14 mouse cellular contexts compared by ENCODE assay signal in genomic region chr7:135389039-135389438, GRCm38 (mm10). TPM values are rescaled to one million over a fixed set of nuclear protein-coding genes. Genes with fewer than 3 reads are reported as not detected.
DNase-seq lines count a peak whose midpoint lies in the region; ATAC-seq and TF ChIP-seq lines count a peak whose summit lies in the region.
"Had no signal": no experiment of that assay in that cellular context is flagged by ENCODE, and none has a peak within 500 bp of the region (broad histone marks: within the 10 kb centered on the region; RNA-seq: fewer than 3 reads in every experiment).

No protein-coding gene starts in this region.

- no peaks in the 10 kb centered on the region for H3K4me1 ChIP-seq in hindbrain, postnatal 0 days (ENCODE audit: insufficient read depth, low read length)
- H3K4me1 ChIP-seq in hindbrain, embryonic 13.5 days (replicated peaks) = peaks cover 5% of the 10 kb centered on the region
- no peaks in the 10 kb centered on the region for H3K4me1 ChIP-seq in midbrain, postnatal 0 days (ENCODE audit: insufficient read depth, low read length)
- 0 out of 2 replicates have a peak, but pooled peaks cover 4% of the 10 kb centered on the region for H3K4me1 ChIP-seq in midbrain, embryonic 14.5 days (ENCODE audit: control insufficient read depth, insufficient read depth, low read length)
- no peaks in the 10 kb centered on the region for H3K4me1 ChIP-seq in stomach, postnatal 0 days (replicated peaks; ENCODE audit: control insufficient read depth, insufficient read depth)
- H3K4me1 ChIP-seq: embryonic facial prominence, embryonic 13.5 days; liver, embryonic 13.5 days; stomach, embryonic 15.5 days had no signal

- H3K36me3 ChIP-seq in hindbrain, postnatal 0 days (ENCODE audit: insufficient read depth, low read length) = no peaks in the 10 kb centered on the region
- no peaks in the 10 kb centered on the region for H3K36me3 ChIP-seq in hindbrain, embryonic 13.5 days
- H3K36me3 ChIP-seq in midbrain, postnatal 0 days (ENCODE audit: insufficient read depth, low read length) = no peaks in the 10 kb centered on the region
- no peaks in the 10 kb centered on the region for H3K36me3 ChIP-seq in midbrain, embryonic 14.5 days (ENCODE audit: control insufficient read depth, insufficient read depth, low read length)
- H3K36me3 ChIP-seq in stomach, postnatal 0 days (ENCODE audit: control insufficient read depth, insufficient read depth, low read length) = no peaks in the 10 kb centered on the region
- H3K36me3 ChIP-seq: embryonic facial prominence, embryonic 13.5 days; liver, embryonic 13.5 days; stomach, embryonic 15.5 days had no signal

- no peak overlapping the region for H3K4me3 ChIP-seq in hindbrain, postnatal 0 days (ENCODE audit: low read length)
- H3K4me3 ChIP-seq in hindbrain, embryonic 13.5 days = no peak overlapping the region
- no peak overlapping the region for H3K4me3 ChIP-seq in midbrain, postnatal 0 days (ENCODE audit: low read depth, low read length)
- no peak overlapping the region for H3K4me3 ChIP-seq in midbrain, embryonic 14.5 days (replicated peaks; ENCODE audit: low read depth, low read length)
- H3K4me3 ChIP-seq in stomach, postnatal 0 days (ENCODE audit: low read depth, low read length) = no peak overlapping the region
- H3K4me3 ChIP-seq: embryonic facial prominence, embryonic 13.5 days; liver, embryonic 13.5 days; stomach, embryonic 15.5 days had no signal

- H3K9me3 ChIP-seq in hindbrain, postnatal 0 days (ENCODE audit: low read length) = no peaks in the 10 kb centered on the region
- H3K9me3 ChIP-seq in hindbrain, embryonic 13.5 days = peaks cover 8% of the 10 kb centered on the region
- H3K9me3 ChIP-seq in midbrain, postnatal 0 days (ENCODE audit: low read length) = no peaks in the 10 kb centered on the region
- H3K9me3 ChIP-seq in midbrain, embryonic 14.5 days (ENCODE audit: control insufficient read depth, low read length) = no peaks in the 10 kb centered on the region
- no peaks in the 10 kb centered on the region for H3K9me3 ChIP-seq in stomach, postnatal 0 days (ENCODE audit: control insufficient read depth, low read length)
- H3K9me3 ChIP-seq: liver, embryonic 13.5 days; stomach, embryonic 15.5 days had no signal

- no peak overlapping the region for H3K4me2 ChIP-seq in hindbrain, postnatal 0 days (ENCODE audit: low read depth, low read length)
- no peak overlapping the region for H3K4me2 ChIP-seq in hindbrain, embryonic 13.5 days
- no peak overlapping the region for H3K4me2 ChIP-seq in midbrain, postnatal 0 days (ENCODE audit: low read depth, low read length, poor library complexity, severe bottlenecking)
- H3K4me2 ChIP-seq in midbrain, embryonic 14.5 days (ENCODE audit: low read length) = no peak overlapping the region
- no peak overlapping the region for H3K4me2 ChIP-seq in stomach, postnatal 0 days (replicated peaks; ENCODE audit: low read depth)
- H3K4me2 ChIP-seq: embryonic facial prominence, embryonic 13.5 days; liver, embryonic 13.5 days; stomach, embryonic 15.5 days had no signal

- H3K27me3 ChIP-seq in hindbrain, postnatal 0 days (ENCODE audit: insufficient read depth, low read length) = no peaks in the 10 kb centered on the region
- H3K27me3 ChIP-seq in hindbrain, embryonic 13.5 days = peaks cover 8% of the 10 kb centered on the region
- H3K27me3 ChIP-seq in midbrain, postnatal 0 days (ENCODE audit: insufficient read depth, low read length) = peaks cover 5% of the 10 kb centered on the region; the same call in 1 of the 2 replicates
- H3K27me3 ChIP-seq in midbrain, embryonic 14.5 days (ENCODE audit: control insufficient read depth, insufficient read depth, low read length) = no peaks in the 10 kb centered on the region
- H3K27me3 ChIP-seq in stomach, postnatal 0 days (ENCODE audit: control insufficient read depth, insufficient read depth, low read length) = no peaks in the 10 kb centered on the region
- H3K27me3 ChIP-seq: stomach, embryonic 15.5 days had no signal

- TF ChIP-seq EP300 in stomach, postnatal 0 days (optimal IDR thresholded peaks at IDR 0.05) = no peak

- no peak for ATAC-seq in hindbrain, postnatal 0 days
- ATAC-seq in hindbrain, embryonic 13.5 days (ENCODE audit: low FRiP score) = no peak
- ATAC-seq in midbrain, postnatal 0 days (ENCODE audit: low FRiP score) = no peak
- ATAC-seq in midbrain, embryonic 14.5 days (ENCODE audit: low FRiP score, low TSS enrichment) = no peak
- no peak for ATAC-seq in stomach, postnatal 0 days (ENCODE audit: low FRiP score, low TSS enrichment)

- H3K27ac ChIP-seq in hindbrain, postnatal 0 days = no peak overlapping the region
- no peak overlapping the region for H3K27ac ChIP-seq in hindbrain, embryonic 13.5 days
- no peak overlapping the region for H3K27ac ChIP-seq in midbrain, postnatal 0 days (ENCODE audit: low read depth, low read length)
- H3K27ac ChIP-seq in midbrain, embryonic 14.5 days (replicated peaks; ENCODE audit: low read depth, low read length) = no peak overlapping the region
- H3K27ac ChIP-seq in stomach, postnatal 0 days (replicated peaks) = no peak overlapping the region
- H3K27ac ChIP-seq: embryonic facial prominence, embryonic 13.5 days; liver, embryonic 13.5 days; stomach, embryonic 15.5 days had no signal

- no peak overlapping the region for H3K9ac ChIP-seq in hindbrain, postnatal 0 days (replicated peaks; ENCODE audit: low read length)
- H3K9ac ChIP-seq in hindbrain, embryonic 13.5 days = no peak overlapping the region
- H3K9ac ChIP-seq in midbrain, postnatal 0 days (replicated peaks; ENCODE audit: low read length, poor library complexity, severe bottlenecking) = no peak overlapping the region
- H3K9ac ChIP-seq in midbrain, embryonic 14.5 days (replicated peaks; ENCODE audit: low read length) = no peak overlapping the region
- no peak overlapping the region for H3K9ac ChIP-seq in stomach, postnatal 0 days (ENCODE audit: low read length)
- H3K9ac ChIP-seq: embryonic facial prominence, embryonic 13.5 days; liver, embryonic 13.5 days; stomach, embryonic 15.5 days had no signal

- TF ChIP-seq CTCF in hindbrain, postnatal 0 days (IDR thresholded peaks at IDR 0.05; ENCODE audit: low read depth) = peak; percentile 46
- peak; percentile 47 for TF ChIP-seq CTCF in midbrain, postnatal 0 days (IDR thresholded peaks at IDR 0.05)
- peak; percentile 57 for TF ChIP-seq CTCF in stomach, postnatal 0 days (IDR thresholded peaks at IDR 0.05; ENCODE audit: low read depth)

- 67% methylated on average over 3 of the region's 3 CpGs for WGBS in hindbrain, postnatal 0 days
- WGBS in hindbrain, embryonic 13.5 days = 62% methylated on average over 3 of the region's 3 CpGs
- WGBS in midbrain, postnatal 0 days = 65% methylated on average over 3 of the region's 3 CpGs
- WGBS in midbrain, embryonic 14.5 days = 61% methylated on average over 3 of the region's 3 CpGs
- 61% methylated on average over 3 of the region's 3 CpGs for WGBS in stomach, postnatal 0 days

- DNase-seq in adrenal gland, postnatal 36 days = peak; percentile 15 to 29
- no peak for DNase-seq in adrenal gland, adult 8-10 months
- no peak for DNase-seq in hindbrain, postnatal 0 days (ENCODE audit: low spot score)
- DNase-seq in midbrain, postnatal 0 days (ENCODE audit: low spot score) = no peak
- DNase-seq in midbrain, embryonic 14.5 days = no peak
- no peak for DNase-seq in stomach, postnatal 0 days (ENCODE audit: low spot score)
- DNase-seq in gastrocnemius, adult 8-10 months (ENCODE audit: low spot score in 2 of 2) = no peak
- DNase-seq: liver, embryonic 13.5 days had no signal

RNA-seq across cellular contexts. Expression of gene Foxi2, which starts 21.1 kb away (rescaled TPM):
- total RNA-seq in adrenal gland, postnatal 36 days (2021) = not detected
- not detected for total RNA-seq in adrenal gland, adult 8-10 months (2022)
- 0.21 TPM in 1 of 2 replicates, not detected in the other for total RNA-seq in hindbrain, postnatal 0 days (2014; rRNA removed)
- polyA plus RNA-seq in hindbrain, postnatal 0 days (2015; fragmentation: Nextera tagmentation; extraction: Ambion mirVana) = 0.06 TPM in 1 of 2 replicates, not detected in the other
- not detected in 2 replicates for polyA plus RNA-seq in hindbrain, embryonic 13.5 days (2015; fragmentation: Nextera tagmentation; extraction: Ambion mirVana)
- total RNA-seq in midbrain, postnatal 0 days (2014; rRNA removed) = not detected in 2 replicates
- polyA plus RNA-seq in midbrain, postnatal 0 days (2015; fragmentation: Nextera tagmentation; extraction: Ambion mirVana) = 0.07 TPM in 1 of 2 replicates, not detected in the other
- 0.11 TPM in 1 of 2 replicates, not detected in the other for polyA plus RNA-seq in midbrain, embryonic 14.5 days (2014; fragmentation: Nextera tagmentation; extraction: Ambion mirVana)
- not detected in 2 replicates for polyA plus RNA-seq in stomach, postnatal 0 days (2015; fragmentation: Nextera tagmentation; extraction: Ambion mirVana)
- not detected for total RNA-seq in gastrocnemius, adult 8-10 months (2022)
- total RNA-seq: hematopoietic stem cell, adult 5-6 weeks; layer of hippocampus, postnatal 14 days had no signal
- polyA plus RNA-seq: C2C12; liver, embryonic 13.5 days; stomach, embryonic 15.5 days had no signal

Comparison
In these comparisons a context has a peak if more than half of its experiments do, and no peak if none do; other contexts are left out.
1. DNase-seq: peak in adrenal gland, postnatal 36 days (2 of 2); none in adrenal gland, adult 8-10 months (single experiment), hindbrain, postnatal 0 days (single experiment), midbrain, postnatal 0 days (single experiment), midbrain, embryonic 14.5 days (single experiment), stomach, postnatal 0 days (single experiment) and gastrocnemius, adult 8-10 months (0 of 2).
2. Peak in every context shown above with its lines, with median percentiles within 50 percentile points of each other: CTCF ChIP-seq.